Mouse (Mus musculus) CH12.LX (cell line): Measurements from ENCODE around the gene Ube2l3. TPM values are rescaled to one million over a fixed set of nuclear protein-coding genes. Genes with fewer than 3 reads are reported as not detected.

Experiments
- DNase-seq: peaks from one replicate; pipeline ENCODE4 v3.0.0-alpha.2; 2013; ENCODE audit errors: extremely low read depth
- H3K27ac ChIP-seq: 2 replicates; pipeline ENCODE4 v1.5.1; 2012; ENCODE audit warnings: low read depth, mild to moderate bottlenecking, control low read depth, moderate library complexity; ENCODE audit not compliant: insufficient read depth
- H3K27me3 ChIP-seq: replicated peaks from 2 replicates; pipeline ENCODE3; 2012; ENCODE audit warnings: inconsistent platforms
- H3K36me3 ChIP-seq, 2 experiments: replicated peaks in 1 of 2; 2 replicates each; pipeline versions ENCODE3 to v1.6.1; 2012; ENCODE audit warnings: inconsistent platforms in 1 of 2, low read length in 1 of 2, mild to moderate bottlenecking in 1 of 2, mixed read lengths in 1 of 2, moderate library complexity in 1 of 2; ENCODE audit not compliant: control insufficient read depth in 1 of 2, insufficient read depth in 1 of 2
- H3K4me1 ChIP-seq, 2 experiments: 2 replicates each; pipeline ENCODE4 v1.6.1; 2012; ENCODE audit warnings: inconsistent platforms in 1 of 2, moderate library complexity in 1 of 2; ENCODE audit not compliant: insufficient read depth in 2 of 2, control insufficient read depth in 1 of 2
- H3K4me2 ChIP-seq: 2 replicates; pipeline ENCODE4 v1.6.1; 2012; ENCODE audit warnings: low read depth, mild to moderate bottlenecking, control low read depth; ENCODE audit not compliant: poor library complexity, insufficient read depth, severe bottlenecking
- H3K4me3 ChIP-seq, 3 experiments: fragments of 150-350 bp in 1 of 3; sonication (generic) in 1 of 3; replicated peaks in 1 of 3; 2 replicates each; pipeline versions ENCODE3 to v1.5.1; 2011 to 2012; ENCODE audit warnings: low read depth in 2 of 3, low read length in 2 of 3, mild to moderate bottlenecking in 2 of 3, moderate library complexity in 2 of 3, control low read depth in 1 of 3, improper control_type of control experiment in 1 of 3, inconsistent platforms in 1 of 3, mixed read lengths in 1 of 3; ENCODE audit not compliant: poor library complexity in 1 of 3
- H3K79me2 ChIP-seq: replicated peaks from 2 replicates; pipeline ENCODE4 v1.6.1; 2012; ENCODE audit warnings: mild to moderate bottlenecking, moderate library complexity; ENCODE audit not compliant: control insufficient read depth, poor library complexity, insufficient read depth, severe bottlenecking; ENCODE audit errors: extremely low read depth
- H3K9ac ChIP-seq: 2 replicates; pipeline ENCODE4 v1.6.1; 2012; ENCODE audit warnings: low read depth, mild to moderate bottlenecking, control low read depth, moderate library complexity; ENCODE audit not compliant: insufficient read depth
- H3K9me3 ChIP-seq: replicated peaks from 2 replicates; pipeline ENCODE3; 2012; ENCODE audit warnings: low read length, inconsistent platforms, mixed read lengths
- CHD2 ChIP-seq: IDR thresholded peaks from 2 replicates; pipeline ENCODE4 v1.6.1; 2011; ENCODE audit warnings: low read length, improper control_type of control experiment
- CTCF ChIP-seq, 2 experiments: IDR thresholded peaks in 1 of 2; conservative IDR thresholded peaks in 1 of 2; 2 replicates each; pipeline ENCODE4 v1.5.1; 2011 to 2012; ENCODE audit warnings: low read depth in 2 of 2, low read length in 2 of 2, improper control_type of control experiment in 1 of 2, inconsistent platforms in 1 of 2, mild to moderate bottlenecking in 1 of 2, moderate library complexity in 1 of 2
- ELF1 ChIP-seq: IDR thresholded peaks from 2 replicates; pipeline ENCODE4 v1.6.1; 2014; ENCODE audit warnings: low read depth, mild to moderate bottlenecking, inconsistent platforms, low read length, improper control_type of control experiment
- JUN ChIP-seq: IDR thresholded peaks from 2 replicates; pipeline ENCODE4 v1.6.1; 2011; ENCODE audit warnings: low read depth, mild to moderate bottlenecking, low read length, improper control_type of control experiment, moderate library complexity; ENCODE audit not compliant: insufficient read depth
- JUND ChIP-seq: conservative IDR thresholded peaks from 2 replicates; pipeline ENCODE4 v1.6.1; 2011; ENCODE audit warnings: low read depth, low read length, improper control_type of control experiment
- KAT2A ChIP-seq: IDR thresholded peaks from 2 replicates; pipeline ENCODE4 v1.6.1; 2012; ENCODE audit warnings: low read length, improper control_type of control experiment, inconsistent platforms; ENCODE audit not compliant: insufficient replicate concordance
- MAX ChIP-seq: IDR thresholded peaks from 2 replicates; pipeline ENCODE4 v1.6.1; 2011; ENCODE audit warnings: low read length, improper control_type of control experiment
- MAZ ChIP-seq: IDR thresholded peaks from 2 replicates; pipeline ENCODE4 v1.6.1; 2012; ENCODE audit warnings: low read depth, mild to moderate bottlenecking, inconsistent platforms, low read length, improper control_type of control experiment, moderate library complexity
- MYC ChIP-seq: IDR thresholded peaks from 2 replicates; pipeline ENCODE4 v1.6.1; 2011; ENCODE audit warnings: low read depth, mild to moderate bottlenecking, improper control_type of control experiment, low read length
- NELFE ChIP-seq: IDR thresholded peaks from 2 replicates; pipeline ENCODE4 v1.6.1; 2011; ENCODE audit warnings: low read depth, low read length, improper control_type of control experiment
- NRF1 ChIP-seq: IDR thresholded peaks from 2 replicates; pipeline ENCODE4 v1.6.1; 2014; ENCODE audit warnings: low read depth, mild to moderate bottlenecking, inconsistent platforms, low read length, improper control_type of control experiment, moderate library complexity
- PAX5 ChIP-seq: IDR thresholded peaks from 2 replicates; pipeline ENCODE4 v1.6.1; 2012; ENCODE audit warnings: low read length, inconsistent platforms, mixed read lengths
- POLR2A ChIP-seq: IDR thresholded peaks from 2 replicates; pipeline ENCODE4 v1.6.1; 2011; ENCODE audit warnings: low read depth, mild to moderate bottlenecking, improper control_type of control experiment, low read length
- POLR2AphosphoS2 ChIP-seq: IDR thresholded peaks from 2 replicates; pipeline ENCODE4 v1.6.1; 2011; ENCODE audit warnings: low read depth, low read length, improper control_type of control experiment
- RAD21 ChIP-seq: IDR thresholded peaks from 2 replicates; pipeline ENCODE4 v1.6.1; 2011; ENCODE audit warnings: low read depth, mild to moderate bottlenecking, low read length, improper control_type of control experiment, moderate library complexity
- RCOR1 ChIP-seq: conservative IDR thresholded peaks from 2 replicates; pipeline ENCODE4 v1.6.1; 2012; ENCODE audit warnings: low read depth, mild to moderate bottlenecking, inconsistent platforms, low read length, improper control_type of control experiment
- TBP ChIP-seq: conservative IDR thresholded peaks from 2 replicates; pipeline ENCODE4 v1.6.1; 2011; ENCODE audit warnings: low read depth, low read length, improper control_type of control experiment
- TCF12 ChIP-seq: IDR thresholded peaks from 2 replicates; pipeline ENCODE4 v1.6.1; 2014; ENCODE audit warnings: low read depth, mild to moderate bottlenecking, inconsistent platforms, low read length, improper control_type of control experiment
- ZKSCAN1 ChIP-seq: IDR thresholded peaks from 2 replicates; pipeline ENCODE4 v1.6.1; 2012; ENCODE audit warnings: low read depth, inconsistent platforms, low read length, improper control_type of control experiment, borderline replicate concordance
- ZMIZ1 ChIP-seq: IDR thresholded peaks from 2 replicates; pipeline ENCODE4 v1.6.1; 2012; ENCODE audit warnings: low read depth, mild to moderate bottlenecking, inconsistent platforms, low read length, improper control_type of control experiment
- ZNF384 ChIP-seq: IDR thresholded peaks from 2 replicates; pipeline ENCODE4 v1.6.1; 2012; ENCODE audit warnings: low read depth, low read length, improper control_type of control experiment, inconsistent platforms
- dilution Hi-C: fragments of 300-500 bp; cut with MboI; formaldehyde crosslinking; loops from 2 replicates; pipeline ENCODE4 v1.14.3; 2020; ENCODE audit warnings: low sequenced_read_pairs; ENCODE audit not compliant: extremely low pct_unique_long_range_greater_than_20kb, extremely low pct_ligation_motif_present
- in situ Hi-C: fragments of 300-500 bp; cut with MboI; formaldehyde crosslinking; loops from 3 replicates; pipeline ENCODE4 v1.14.3; 2019; ENCODE audit warnings: low sequenced_read_pairs, low pct_ligation_motif_present, low pct_unique_long_range_greater_than_20kb, mixed read lengths
- polyA plus RNA-seq: library from polyadenylated mRNA; unstranded; fragments of >175 nt; gene quantifications from 2 replicates; pipeline ENCODE4 v1.2.1, GENCODE M21; 2012; ENCODE audit warnings: low read depth; ENCODE audit not compliant: insufficient read length
- total RNA-seq, 2 experiments: library from RNA; depleted of rRNA; stranded (reverse); fragments of 300-350 nt in 1 of 2; fragments of >200 nt in 1 of 2; gene quantifications; 2 replicates each; pipeline ENCODE4 v1.2.3; 2012 to 2014

The Ube2l3 gene
- total and polyA plus RNA-seq, 3 experiments: 156 to 386 (median 302) TPM

GRCm38 (mm10) chr16:17222197-17222596 lies 19.7 kb upstream of the Ube2l3 start:
- DNase-seq: peak; percentile 87
- Histone ChIP-seq H3K4me2 (no peak overlapping the region), H3K4me1 (peaks cover 7 to 19% of the 10 kb centered on the region in 2 experiments; a peak in 3 of 4 replicates), H3K9me3 (no peaks in the 10 kb centered on the region), H3K4me3 (no peak overlapping the region), H3K27me3 (peaks cover 10% of the 10 kb centered on the region), H3K36me3 (no peaks in the 10 kb centered on the region), H3K27ac (no peak overlapping the region), H3K9ac (no peak overlapping the region), H3K79me2 (no peaks in the 10 kb centered on the region)
- dilution Hi-C loops: no loop called here
- TF ChIP-seq CTCF (conservative IDR thresholded peaks at IDR 0.05 in 1 of 2, IDR thresholded peaks at IDR 0.05 in 1 of 2; ENCODE audit: low read depth in 2 of 2, low read length in 2 of 2): no peak
- TF ChIP-seq TCF12: no peak
- no peak for TF ChIP-seq MAX
- TF ChIP-seq KAT2A: no peak
- no peak for TF ChIP-seq POLR2A
- TF ChIP-seq NELFE: no peak
- no peak for TF ChIP-seq ZNF384
- TF ChIP-seq ZMIZ1: no peak
- no peak for TF ChIP-seq TBP
- no peak for TF ChIP-seq RCOR1
- TF ChIP-seq RAD21: no peak
- no peak for TF ChIP-seq MAZ
- TF ChIP-seq MYC: no peak
- no peak for TF ChIP-seq CHD2
- no peak for TF ChIP-seq ZKSCAN1
- TF ChIP-seq NRF1: no peak
- TF ChIP-seq JUN: no peak
- TF ChIP-seq ELF1: no peak
- in situ Hi-C loops: no loop called here

- no peak overlapping the region for H3K9ac ChIP-seq
Observed at GRCm38 (mm10) chr16:17220127-17220733, 17.8 kb upstream of the Ube2l3 start.

More at GRCm38 (mm10) chr16:17220127-17220733, 17.8 kb upstream of the Ube2l3 start:
- no peak overlapping the region for H3K4me3 ChIP-seq
- H3K36me3 ChIP-seq: no peaks in the 10 kb centered on the region
- H3K27ac ChIP-seq: no peak overlapping the region
- dilution Hi-C loops (no loop called here), in situ Hi-C loops (no loop called here)
- no peaks in the 10 kb centered on the region for H3K79me2 ChIP-seq
- H3K9me3 ChIP-seq: no peaks in the 10 kb centered on the region
- H3K4me2 ChIP-seq: no peak overlapping the region
- DNase-seq: no peak
- peaks cover under 1% of the 10 kb centered on the region for H3K27me3 ChIP-seq
- TF ChIP-seq CHD2 (peak; percentile 44; the same call in 1 of the 2 replicates), POLR2AphosphoS2 (no peak), PAX5 (no peak), MAX (no peak), JUND (no peak), TCF12 (0 out of 2 replicates have a peak, but pooled peaks have one; percentile 19), JUN (no peak), POLR2A (no peak)
- H3K4me1 ChIP-seq: peaks cover 7 to 19% of the 10 kb centered on the region in 2 experiments; a peak in 3 of 4 replicates
